Mouse (Mus musculus): ENCODE results near the gene Apol7e.
"Not testable (repeated sequence)": the region's sequence is repeated elsewhere in the genome, so short reads cannot be mapped to it uniquely, and the experiment has no call there.

The Apol7e gene

DNA sequence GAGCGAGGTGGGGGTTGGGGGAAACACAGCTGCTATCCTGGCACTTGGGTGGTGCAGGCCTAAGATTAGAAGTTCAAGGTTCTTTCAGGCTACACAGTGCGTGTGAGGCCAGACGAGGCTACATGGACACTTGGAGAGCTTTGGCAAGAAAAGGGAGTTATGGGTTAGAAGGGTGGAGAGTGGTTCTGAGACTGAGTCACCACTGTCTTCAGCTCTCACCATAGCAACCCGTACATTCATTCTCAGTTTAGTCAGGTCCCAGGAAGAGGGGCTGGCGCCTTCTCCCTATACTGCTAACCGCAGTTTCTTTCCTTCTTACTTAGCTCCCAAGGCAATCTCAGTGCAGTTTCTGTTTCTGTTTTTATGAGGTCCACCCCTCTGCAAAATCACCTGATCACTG lies 42.9 kb downstream of the Apol7e start:
- not testable (repeated sequence) for DNase-seq

DNA sequence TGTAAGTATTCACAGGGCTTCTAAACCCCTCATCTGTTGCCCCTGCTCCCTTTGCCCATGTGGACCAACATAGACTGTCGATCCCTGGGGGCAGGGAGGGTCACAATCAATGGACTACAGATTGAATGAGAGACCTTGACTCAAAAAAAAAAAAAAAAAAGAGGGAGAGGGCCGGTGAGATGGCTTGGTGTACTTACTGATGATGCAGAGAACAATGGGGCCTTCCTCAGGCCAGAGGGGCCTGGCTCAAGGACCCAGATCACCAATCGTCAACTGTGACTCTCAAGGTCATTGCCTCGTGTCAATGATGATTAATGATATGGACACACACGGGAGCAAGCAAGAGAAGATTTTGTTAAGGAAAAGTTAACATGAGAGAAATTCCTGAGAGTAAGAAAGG lies 46.0 kb downstream of the Apol7e start:
- no peak for DNase-seq

DNA sequence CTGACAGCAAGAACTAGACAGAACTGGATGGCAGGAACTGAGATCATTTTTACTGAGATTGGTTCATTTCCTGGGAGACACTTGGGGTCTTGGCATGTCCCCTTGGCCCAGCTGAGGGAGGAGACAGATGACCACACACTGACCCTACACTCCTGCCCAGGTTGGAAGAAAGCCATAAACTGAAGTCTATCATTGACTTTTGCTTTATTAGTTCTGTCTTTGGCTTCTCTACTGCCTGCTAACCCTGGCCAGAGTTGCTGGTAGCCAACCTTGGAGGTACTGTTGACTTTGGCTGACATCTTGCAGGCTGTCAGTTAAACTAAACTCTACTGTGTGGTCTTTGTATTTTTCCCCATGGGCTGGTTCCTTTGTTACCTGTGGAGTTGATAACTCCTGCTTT lies 46.4 kb downstream of the Apol7e start:
- no peak for DNase-seq

DNA sequence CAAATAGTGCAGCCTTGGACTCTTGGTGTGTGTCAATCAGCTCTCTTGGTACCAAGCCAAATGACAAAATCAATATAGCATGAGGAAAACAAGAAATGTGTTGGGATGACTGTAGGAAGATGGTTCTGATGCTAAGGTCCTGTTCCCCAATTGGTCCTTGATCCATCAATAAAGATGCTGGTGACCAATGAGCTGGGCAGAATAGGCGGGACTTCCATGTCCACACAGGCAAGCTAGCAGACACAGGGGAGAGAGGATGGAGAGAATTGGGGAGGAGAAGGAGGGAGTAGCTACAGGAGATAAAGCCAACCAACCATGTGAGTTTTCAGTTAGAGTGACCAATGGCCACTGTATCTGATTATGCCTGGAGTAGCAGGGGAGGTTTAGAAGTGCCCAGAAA lies 47.7 kb downstream of the Apol7e start:
- no peak for DNase-seq

- DNase-seq, result no peak
Observed at GRCm38 (mm10) chr15:77748414-77748813, 49.8 kb downstream of the Apol7e start.

DNA sequence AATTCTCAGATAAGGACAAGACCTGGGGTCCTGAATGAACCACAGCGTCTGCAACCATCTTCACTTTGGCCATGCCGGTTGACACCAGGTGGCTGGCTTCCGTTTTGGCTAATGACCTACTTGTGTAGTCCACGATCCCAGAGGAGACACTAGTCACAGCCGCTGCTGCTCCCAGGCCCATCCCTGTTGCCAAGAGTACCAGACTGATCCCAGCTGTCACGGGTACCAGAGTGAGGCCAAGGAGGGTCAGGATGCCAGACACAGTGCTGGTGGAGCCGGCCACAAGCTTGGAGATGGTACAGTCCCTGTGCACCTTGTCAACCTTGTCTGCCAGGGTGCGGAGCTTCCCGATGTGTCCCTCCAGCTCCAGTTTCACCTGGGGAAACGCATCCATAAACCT lies 51.1 kb downstream of the Apol7e start:
- no peak for DNase-seq

DNA sequence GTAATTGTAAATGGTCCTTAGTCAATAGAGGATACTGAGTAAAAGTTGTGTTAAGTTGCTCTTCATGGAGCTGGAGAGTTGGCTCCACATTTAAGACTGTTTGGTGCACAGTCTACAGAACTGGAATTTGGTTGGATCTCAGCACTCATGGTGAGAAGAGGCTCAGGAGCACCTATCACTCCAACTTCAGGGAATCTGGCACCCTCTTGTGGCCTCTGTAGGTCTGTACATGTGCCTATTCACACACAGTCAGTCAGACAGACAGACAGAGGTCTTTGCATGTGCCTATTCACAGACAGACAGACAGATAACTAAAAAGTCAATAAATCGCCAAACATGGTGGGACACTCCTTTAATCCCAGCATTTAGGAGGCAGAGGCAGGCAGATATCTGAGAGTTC lies 51.8 kb downstream of the Apol7e start:
- DNase-seq, result no peak

DNA sequence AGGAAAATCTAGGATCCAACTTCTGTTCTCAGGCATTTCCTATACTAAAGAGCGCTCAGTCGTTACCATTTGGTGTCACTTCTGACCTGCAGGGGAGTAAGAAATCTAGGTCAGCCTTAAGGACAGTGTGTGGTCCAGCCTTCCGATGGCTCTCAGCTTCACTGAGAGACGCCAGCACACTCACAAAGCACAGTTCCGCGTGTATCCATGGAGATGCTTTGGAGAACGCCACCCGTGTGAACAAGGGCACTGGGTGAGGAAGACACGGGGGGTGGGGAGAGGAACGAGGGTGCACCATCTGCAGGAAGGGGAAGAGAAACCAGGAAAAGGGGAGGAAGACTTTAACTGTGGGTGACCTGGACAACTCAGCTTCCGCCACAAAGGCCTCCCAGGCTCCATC lies 53.8 kb downstream of the Apol7e start:
- DNase-seq, result no peak

DNA sequence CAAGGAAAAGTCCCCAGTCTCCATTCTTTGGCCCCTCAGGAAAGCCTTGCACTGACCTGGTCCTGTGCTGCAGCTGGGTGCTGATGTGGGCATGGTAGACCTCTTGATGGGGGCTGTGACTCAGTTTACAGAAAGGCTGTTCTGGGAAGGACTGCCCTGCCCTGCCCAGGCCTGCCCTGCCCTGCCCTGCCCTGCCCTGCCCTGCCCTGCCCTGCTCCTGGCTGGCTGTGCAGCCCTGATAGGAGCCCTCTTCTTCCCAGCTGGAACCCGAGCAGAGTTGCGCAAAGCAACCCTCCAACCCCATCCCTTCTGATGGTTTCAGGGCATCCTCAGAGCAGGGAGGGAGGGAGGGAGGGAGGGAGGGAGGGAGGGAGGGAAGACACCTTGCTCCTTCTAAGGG lies 56.5 kb downstream of the Apol7e start:
- no peak for DNase-seq

DNA sequence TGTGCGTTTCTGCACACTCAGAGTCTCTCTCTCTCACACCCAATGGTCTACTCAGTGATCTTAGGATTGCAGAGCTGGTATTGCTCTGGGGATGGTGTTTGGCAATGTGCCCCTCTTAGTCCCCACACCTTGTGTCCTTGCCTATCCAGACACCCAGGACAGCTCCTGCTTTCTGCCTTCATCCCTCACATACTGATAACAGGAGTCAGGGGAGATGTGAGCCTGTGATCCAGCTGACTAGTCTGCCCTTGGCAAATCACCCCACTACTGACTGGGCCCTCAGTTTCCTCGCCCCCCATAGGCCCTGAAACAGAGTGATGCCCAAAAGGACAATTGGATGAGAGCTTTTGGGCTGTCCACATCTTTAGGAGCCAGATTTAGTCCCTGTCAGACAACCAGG lies 57.4 kb downstream of the Apol7e start:
- no peak for DNase-seq

GRCm38 (mm10) chr15:77756848-77757247 lies 58.2 kb downstream of the Apol7e start, which contains the start of gene Apol8:
Gene Apol8 (minus strand): TSS chr15:77757003.
- DNase-seq, result peak; percentile 54

DNA sequence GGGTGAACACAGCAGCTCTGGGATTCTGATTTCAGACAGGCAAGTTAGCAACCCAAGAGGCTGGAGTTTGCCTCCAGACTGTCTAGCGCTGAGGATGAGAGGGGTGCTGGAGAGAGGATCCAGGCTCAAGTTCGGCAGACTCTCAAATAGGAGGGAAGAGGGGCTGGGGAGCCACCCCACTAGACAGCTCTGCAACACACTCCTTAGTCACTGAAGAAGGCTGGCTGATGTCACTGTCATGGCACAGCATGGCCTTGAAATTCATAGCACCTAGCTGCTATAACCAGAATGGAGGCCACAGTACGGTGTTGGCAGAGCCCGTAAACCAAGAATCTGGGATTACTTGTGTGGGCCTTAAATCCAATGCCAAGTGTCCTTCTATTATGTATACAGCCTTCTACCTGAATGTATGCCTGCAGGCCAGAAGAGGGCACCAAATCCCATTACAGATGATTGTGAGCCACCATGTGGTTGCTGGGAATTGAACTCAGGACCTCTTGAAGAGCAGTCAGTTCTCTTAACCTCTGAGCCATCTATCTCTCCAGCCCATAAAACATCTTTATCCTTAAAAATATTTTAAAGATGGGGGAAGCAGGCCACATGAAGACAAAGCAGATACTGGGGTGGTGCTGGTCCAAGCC lies 59.0 kb downstream of the Apol7e start:
- no peak for DNase-seq

DNA sequence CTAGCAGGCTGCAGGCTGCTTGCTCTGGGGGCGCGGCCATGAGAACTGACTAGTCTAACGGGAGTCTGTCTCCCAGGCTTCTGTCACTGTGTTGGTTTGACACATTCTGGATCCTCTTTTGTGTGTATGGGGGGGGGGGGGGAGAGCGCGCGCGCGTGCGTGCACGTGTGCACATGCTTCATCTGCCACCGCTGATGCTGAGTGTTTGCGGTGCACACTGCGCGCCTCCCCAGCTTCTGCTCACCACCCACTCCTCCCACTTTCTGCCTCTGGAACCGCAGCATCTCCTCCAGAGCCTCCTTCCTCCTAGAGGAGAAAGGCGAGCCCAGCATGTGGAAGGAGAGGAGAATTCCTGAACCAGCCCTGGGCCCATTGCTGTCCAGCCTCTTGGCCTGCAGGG lies 61.4 kb downstream of the Apol7e start:
- no peak for DNase-seq

DNA sequence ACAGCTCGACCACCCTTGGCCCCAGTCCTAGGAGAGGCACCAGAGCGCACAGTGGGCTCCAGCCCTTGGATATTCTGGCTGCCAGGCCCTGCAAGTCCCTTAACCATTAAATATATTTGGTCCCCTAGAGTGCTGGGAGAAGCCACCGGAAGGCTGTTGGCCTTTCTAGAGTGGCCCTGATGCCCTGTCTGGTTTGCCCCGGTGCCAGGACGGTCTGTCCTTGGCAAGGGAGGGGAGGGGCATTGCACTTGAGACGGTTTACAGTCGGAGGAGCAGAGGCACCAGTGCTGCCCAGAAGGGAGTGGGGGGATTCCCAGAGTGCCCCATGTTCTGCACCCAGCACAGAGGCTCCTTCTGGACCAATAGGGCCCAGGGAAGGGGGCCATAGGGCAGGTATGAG lies 62.4 kb downstream of the Apol7e start:
- no peak for DNase-seq

DNA sequence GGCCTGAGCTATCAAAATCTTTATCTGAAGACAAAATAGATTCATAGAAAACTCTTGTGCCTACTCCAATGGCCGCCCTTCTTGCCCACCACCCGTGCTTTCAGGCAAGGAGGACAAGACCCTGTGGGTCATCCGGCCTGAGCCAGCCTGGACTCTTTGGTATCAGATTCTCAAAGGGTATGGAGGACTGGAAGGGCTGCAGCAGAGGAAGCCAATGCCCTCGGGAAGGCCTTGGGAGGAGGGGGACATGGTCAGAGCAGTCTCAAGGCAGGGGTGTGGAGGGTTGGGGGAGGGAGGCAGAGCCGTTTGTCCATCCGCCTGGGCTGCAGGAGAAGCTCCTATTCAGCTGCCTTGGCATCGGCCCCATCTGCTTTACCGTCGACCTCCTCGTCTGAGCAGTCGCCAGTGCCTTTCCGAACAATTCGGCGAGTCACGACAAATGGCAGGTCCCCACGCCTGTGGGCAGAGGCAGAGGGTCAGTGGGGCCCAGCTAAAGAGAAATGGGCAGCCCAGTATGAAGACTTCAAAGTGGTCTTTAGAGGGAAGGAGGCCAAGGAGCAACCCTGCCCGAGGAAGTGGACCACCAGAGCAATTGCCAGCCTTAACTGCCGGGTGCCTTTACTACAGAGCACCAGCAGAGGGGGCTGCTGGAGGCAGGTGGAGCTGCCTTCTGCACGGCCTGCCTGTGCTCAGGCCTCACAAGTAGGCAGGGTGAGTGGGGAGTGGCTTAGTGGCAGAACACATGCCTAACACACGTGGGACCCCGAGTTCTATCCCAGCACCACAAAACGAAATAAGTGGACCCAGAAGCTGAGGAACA lies 63.1 kb downstream of the Apol7e start:
- peak; percentile 40 for DNase-seq

DNA sequence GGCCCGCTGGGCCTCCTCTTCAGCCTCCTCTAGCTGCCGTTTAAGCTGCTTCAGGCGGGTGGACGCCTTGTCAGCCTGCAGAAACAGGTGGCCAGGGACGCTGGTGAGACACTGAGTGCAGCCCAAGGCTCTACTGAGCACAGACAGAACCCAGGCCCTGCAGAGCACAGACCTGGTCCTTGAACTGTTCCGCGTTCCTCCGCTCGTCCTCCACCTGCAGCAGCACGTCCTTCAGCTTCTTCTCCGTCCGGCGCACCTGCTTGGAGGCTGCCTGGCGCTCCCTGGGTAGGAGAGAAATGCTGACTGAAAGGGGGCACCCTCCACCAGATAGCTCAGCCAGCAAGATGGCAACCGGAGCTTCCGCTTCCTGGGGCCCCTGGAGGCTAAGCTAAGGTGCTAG lies 64.4 kb downstream of the Apol7e start:
- no peak for DNase-seq

DNA sequence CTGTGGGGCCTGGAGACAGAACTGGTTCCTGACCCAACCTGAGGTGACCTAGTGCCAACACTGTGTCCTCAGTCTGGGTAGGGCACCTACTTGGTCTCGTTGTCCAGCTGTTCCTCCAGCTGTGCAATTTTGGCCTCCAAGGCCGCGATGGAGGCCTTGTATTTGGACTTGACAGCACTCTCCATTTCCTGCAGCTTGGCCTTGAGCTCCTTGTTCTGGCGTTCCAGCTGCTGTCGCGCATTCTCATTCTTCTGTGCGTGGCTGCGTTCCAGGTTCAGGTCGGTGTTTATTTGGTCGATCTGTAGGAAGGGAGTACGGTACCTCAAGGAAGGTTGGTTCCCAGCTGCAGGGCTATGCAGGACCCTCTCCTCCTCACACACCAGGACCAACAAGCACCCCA lies 65.0 kb downstream of the Apol7e start:
- no peak for DNase-seq

- no peak for DNase-seq
Observed at GRCm38 (mm10) chr15:77764391-77765006, 65.8 kb downstream of the Apol7e start.

DNA sequence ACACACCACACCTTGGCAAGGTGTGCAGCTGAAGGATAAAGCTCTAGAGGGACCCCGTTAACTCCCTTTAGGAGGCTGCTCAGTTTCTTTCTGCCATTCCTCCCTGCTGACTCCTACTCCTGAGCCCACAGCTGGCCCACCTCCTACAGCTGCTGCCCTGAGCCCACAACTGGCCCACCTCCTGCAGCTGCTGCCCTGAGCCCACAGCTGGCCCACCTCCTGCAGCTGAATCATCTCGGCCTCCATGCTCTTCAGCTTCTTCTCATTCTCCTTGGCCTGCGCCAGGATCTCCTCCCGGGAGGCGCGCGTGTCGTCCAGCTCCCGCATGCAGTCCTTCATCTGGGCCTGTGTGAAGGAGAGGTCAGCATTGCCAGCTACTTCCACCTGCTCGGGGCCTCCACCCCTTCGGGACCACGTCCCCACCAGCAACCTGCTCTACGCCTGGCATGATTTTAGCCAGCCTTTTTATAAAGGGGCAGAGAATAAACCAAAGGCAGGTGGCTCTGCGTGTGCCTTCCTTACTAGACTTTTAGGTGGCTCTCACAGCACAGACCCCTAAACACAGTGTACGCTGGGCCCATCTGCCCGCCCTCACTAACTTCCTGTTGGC lies 66.9 kb downstream of the Apol7e start:
- no peak for DNase-seq

DNA sequence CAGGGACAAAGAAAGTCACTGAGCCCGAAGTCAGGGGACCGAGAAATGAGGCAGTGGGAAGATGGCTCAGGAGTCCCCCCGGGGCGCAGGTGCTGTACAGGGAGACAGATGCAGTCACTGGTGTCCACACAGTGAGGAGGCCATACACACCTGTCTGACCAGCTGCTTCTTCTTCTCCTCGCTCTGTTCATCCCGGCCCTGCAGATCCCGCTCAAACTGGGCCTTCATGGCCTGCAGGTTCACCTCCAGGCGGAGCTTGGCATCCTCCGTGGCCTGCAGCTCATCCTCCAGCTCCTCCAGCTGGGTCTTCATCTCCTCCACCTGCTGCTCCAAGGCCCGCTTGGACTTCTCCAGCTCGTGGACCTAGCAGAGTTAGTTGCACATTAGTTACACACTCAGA lies 68.3 kb downstream of the Apol7e start:
- DNase-seq, result no peak
